Mouse (Mus musculus) lung, adult 2 months (tissue): ENCODE data around the gene Cldn14.
A peak's percentile ranks its signal among the peaks of the same experiment; 100 is the strongest.

ENCODE experiments used
- CTCF ChIP-seq: fragments of 200-500 bp; IDR thresholded peaks from 2 replicates; pipeline ENCODE4 v1.5.1; 2011; ENCODE audit warnings: mild to moderate bottlenecking, low read length, control low read depth; ENCODE audit not compliant: insufficient read depth
- POLR2A ChIP-seq: fragments of 200-500 bp; IDR thresholded peaks from 2 replicates; pipeline ENCODE4 v1.6.1; 2011; ENCODE audit warnings: low read depth, mild to moderate bottlenecking, control low read depth, low read length, borderline replicate concordance; ENCODE audit errors: extremely low read depth

- peak; percentile 63 for TF ChIP-seq CTCF
- no peak for TF ChIP-seq POLR2A
Observed at GRCm38 (mm10) chr16:93915338-93915849, 93.2 kb downstream of the Cldn14 start.
